Mouse (Mus musculus): ENCODE results near the gene Stra6l.

- TF ChIP-seq CTCF (IDR thresholded peaks at IDR 0.05; ENCODE audit: borderline replicate concordance, extremely low read depth, insufficient read depth, insufficient read length) (no peak), POLR2A (IDR thresholded peaks at IDR 0.05; ENCODE audit: borderline replicate concordance, extremely low read depth, insufficient read depth, insufficient read length, poor library complexity, severe bottlenecking) (no peak)
Observed at GRCm38 (mm10) chr4:45869021-45869815, 20.8 kb downstream of the Stra6l start.
